Mouse (Mus musculus): Measurements from ENCODE around the gene Shank2.
A peak's percentile ranks its signal among the peaks of the same experiment; 100 is the strongest.

- TF ChIP-seq CTCF (IDR thresholded peaks at IDR 0.05; ENCODE audit: borderline replicate concordance, extremely low read depth, insufficient read depth, insufficient read length) (peak; percentile 60; the same call in 1 of the 2 replicates), POLR2A (IDR thresholded peaks at IDR 0.05; ENCODE audit: borderline replicate concordance, extremely low read depth, insufficient read depth, insufficient read length, poor library complexity, severe bottlenecking) (no peak)
Measured at GRCm38 (mm10) chr7:144078661-144079060, 76.9 kb downstream of the Shank2 start.

All from brain, embryonic 14.5 days (tissue).